Mouse (Mus musculus) kidney, adult 2 months (tissue): ENCODE data around the gene Cd200. TPM values are rescaled to one million over a fixed set of nuclear protein-coding genes. Genes with fewer than 3 reads are reported as not detected.

Experiments used
- DNase-seq: peaks from one replicate; pipeline ENCODE4 v3.0.0; 2021
- H3K27ac ChIP-seq: fragments of 200-500 bp; 2 replicates; pipeline ENCODE4 v1.5.1; 2012; ENCODE audit warnings: low read depth, low read length, control low read depth, inconsistent platforms; ENCODE audit not compliant: insufficient read depth
- H3K27me3 ChIP-seq: fragments of 200-500 bp; replicated peaks from 2 replicates; pipeline ENCODE4 v1.6.1; 2012; ENCODE audit warnings: mild to moderate bottlenecking, moderate library complexity, low read length, inconsistent platforms; ENCODE audit not compliant: control insufficient read depth, insufficient read depth
- H3K36me3 ChIP-seq: fragments of 200-500 bp; 2 replicates; pipeline ENCODE4 v1.6.1; 2012; ENCODE audit warnings: mild to moderate bottlenecking, moderate library complexity, low read length, inconsistent platforms; ENCODE audit not compliant: control insufficient read depth, insufficient read depth
- H3K4me1 ChIP-seq: fragments of 200-500 bp; 2 replicates; pipeline ENCODE4 v1.6.1; 2011; ENCODE audit warnings: low read length; ENCODE audit not compliant: control insufficient read depth, insufficient read depth
- H3K4me3 ChIP-seq: fragments of 200-500 bp; 2 replicates; pipeline ENCODE4 v1.5.1; 2011; ENCODE audit warnings: mild to moderate bottlenecking, low read depth, low read length, control low read depth; ENCODE audit not compliant: insufficient read depth
- CTCF ChIP-seq: fragments of 200-500 bp; conservative IDR thresholded peaks from 2 replicates; pipeline ENCODE4 v1.5.1; 2011; ENCODE audit warnings: low read depth, mild to moderate bottlenecking, control low read depth, low read length, moderate library complexity, mixed read lengths; ENCODE audit not compliant: insufficient read depth, insufficient read length
- POLR2A ChIP-seq: fragments of 200-500 bp; IDR thresholded peaks from one replicate; pipeline ENCODE4 v1.6.1; 2011; ENCODE audit warnings: low read depth, low read length, control low read depth
- WGBS: fragments of 180-500 bp; shearing (Covaris S2); methylation state at CpG from one replicate; pipeline ENCODE4 v1.1.7; 2018; 5-methylcytosine and 5-hydroxymethylcytosine counted together
- polyA plus RNA-seq: library from polyadenylated mRNA; depleted of rRNA; stranded (reverse); fragments of >200 nt; gene quantifications from 2 replicates; pipeline ENCODE4 v1.2.3, GENCODE M21; 2012; rRNA removed

Gene Cd200
- polyA plus RNA-seq, 1 experiment, result 72.9 TPM

- Histone ChIP-seq H3K27me3 (no peaks in the 10 kb centered on the region), H3K36me3 (no peaks in the 10 kb centered on the region), H3K27ac (no peak overlapping the region), H3K4me1 (peaks cover 3% of the 10 kb centered on the region; the same call in 1 of the 2 replicates), H3K4me3 (no peak overlapping the region)
- no peak for DNase-seq
- TF ChIP-seq CTCF (no peak), POLR2A (no peak)
- 81% methylated on average over 1 of the region's 1 CpGs for WGBS
Observed at GRCm38 (mm10) chr16:45336478-45336877, 72.4 kb downstream of the Cd200 start.

GRCm38 (mm10) chr16:45334891-45335290, 74.0 kb downstream of the Cd200 start:
- Histone ChIP-seq H3K4me3 (no peak overlapping the region), H3K36me3 (no peaks in the 10 kb centered on the region), H3K27ac (no peak overlapping the region), H3K27me3 (no peaks in the 10 kb centered on the region), H3K4me1 (peaks cover 7% of the 10 kb centered on the region; the same call in 1 of the 2 replicates)
- 90% methylated on average over 5 of the region's 5 CpGs for WGBS
- DNase-seq, result no peak
- TF ChIP-seq POLR2A (no peak), CTCF (no peak)

- no peak for DNase-seq
- Histone ChIP-seq H3K27ac (no peak overlapping the region), H3K27me3 (no peaks in the 10 kb centered on the region), H3K36me3 (no peaks in the 10 kb centered on the region), H3K4me1 (peaks cover 10% of the 10 kb centered on the region; the same call in 1 of the 2 replicates), H3K4me3 (no peak overlapping the region)
- TF ChIP-seq POLR2A (no peak), CTCF (no peak)
- WGBS, result 92% methylated on average over 2 of the region's 2 CpGs
Observed at GRCm38 (mm10) chr16:45334376-45334765, 74.5 kb downstream of the Cd200 start.

- no peaks in the 10 kb centered on the region; the same call in 1 of the 2 replicates for H3K27me3 ChIP-seq
- no peak for DNase-seq
- TF ChIP-seq CTCF, result no peak
- TF ChIP-seq POLR2A, result no peak
- 93% methylated on average over 8 of the region's 8 CpGs for WGBS
- no peak overlapping the region for H3K4me3 ChIP-seq
- no peak overlapping the region for H3K27ac ChIP-seq
- H3K4me1 ChIP-seq, result peaks cover 12% of the 10 kb centered on the region
- no peaks in the 10 kb centered on the region for H3K36me3 ChIP-seq
Observed at GRCm38 (mm10) chr16:45333678-45334375, 75.0 kb downstream of the Cd200 start.

- no peak for DNase-seq
- no peaks in the 10 kb centered on the region; the same call in 1 of the 2 replicates for H3K27me3 ChIP-seq
- no peak overlapping the region for H3K4me3 ChIP-seq
- TF ChIP-seq POLR2A (no peak), CTCF (no peak)
- no peaks in the 10 kb centered on the region for H3K36me3 ChIP-seq
- H3K4me1 ChIP-seq, result peaks cover 15% of the 10 kb centered on the region
- 69% methylated on average over 8 of the region's 8 CpGs for WGBS
- H3K27ac ChIP-seq, result no peak overlapping the region
Observed at GRCm38 (mm10) chr16:45332591-45332990, 76.3 kb downstream of the Cd200 start.

Other genes with a start within 250 kb of the Cd200 start
- 0.24 and 1.8 TPM in 2 replicates for gene Btla, start 184.7 kb downstream of the Cd200 start, polyA plus RNA-seq
- 0.05 TPM in 1 of 2 replicates, not detected in the other for gene Gm609, start 83.9 kb upstream of the Cd200 start, polyA plus RNA-seq
- gene Gm17783, start 123.0 kb upstream of the Cd200 start, polyA plus RNA-seq, result not detected in 2 replicates
- gene Slc9c1, start 126.3 kb upstream of the Cd200 start, polyA plus RNA-seq, result not detected in 2 replicates
- 0.11 and 0.44 TPM in 2 replicates for gene Gcsam, start 201.3 kb upstream of the Cd200 start, polyA plus RNA-seq
- gene BC016579, start 245.0 kb upstream of the Cd200 start, polyA plus RNA-seq, result 0.05 and 0.07 TPM in 2 replicates